Mouse (Mus musculus): ENCODE measurements around the gene Prkn. TPM values are rescaled to one million over a fixed set of nuclear protein-coding genes. Genes with fewer than 3 reads are reported as not detected.

The Prkn gene
- polyA plus RNA-seq, 1 experiment from 2014 or later = 0.96 TPM

DNA sequence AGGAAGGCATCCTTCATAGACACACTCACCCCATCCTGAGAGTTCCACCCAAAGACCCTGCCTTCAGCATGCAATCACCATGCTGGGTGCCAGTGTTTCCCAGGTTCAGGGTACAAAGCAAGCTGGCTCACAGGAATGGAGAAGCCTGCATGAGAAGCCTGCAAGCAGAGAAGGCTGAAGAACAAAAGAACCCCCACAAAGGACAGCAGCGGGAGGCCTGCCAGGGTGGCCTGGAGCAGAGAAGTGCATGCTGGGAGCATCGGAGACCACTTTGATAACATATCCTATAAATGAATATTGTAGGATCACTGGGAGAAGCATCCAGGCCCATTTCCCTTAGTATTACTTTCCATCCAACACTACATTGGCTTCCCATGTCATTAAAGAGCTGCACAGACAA is 692.6 kb downstream of the Prkn start:
- TF ChIP-seq CTCF (IDR thresholded peaks at IDR 0.05; ENCODE audit: low read depth) = no peak
- no peaks in the 10 kb centered on the region for H3K9me3 ChIP-seq (ENCODE audit: control insufficient read depth)
- no peaks in the 10 kb centered on the region for H3K27me3 ChIP-seq (replicated peaks; ENCODE audit: control insufficient read depth, insufficient read depth, low read length)
- H3K4me1 ChIP-seq (replicated peaks; ENCODE audit: control insufficient read depth, insufficient read depth, low read length) = no peaks in the 10 kb centered on the region
- no peaks in the 10 kb centered on the region for H3K36me3 ChIP-seq (ENCODE audit: control insufficient read depth, insufficient read depth)
- no peak overlapping the region for H3K27ac ChIP-seq (ENCODE audit: low read depth, low read length)
- no peak overlapping the region for H3K4me3 ChIP-seq (ENCODE audit: low read depth, low read length)
- no peak for ATAC-seq
- H3K4me2 ChIP-seq (replicated peaks; ENCODE audit: low read depth) = no peak overlapping the region
- H3K9ac ChIP-seq (ENCODE audit: low read depth, low read length) = no peak overlapping the region
- WGBS = 59% methylated on average over 2 of the region's 2 CpGs

DNA sequence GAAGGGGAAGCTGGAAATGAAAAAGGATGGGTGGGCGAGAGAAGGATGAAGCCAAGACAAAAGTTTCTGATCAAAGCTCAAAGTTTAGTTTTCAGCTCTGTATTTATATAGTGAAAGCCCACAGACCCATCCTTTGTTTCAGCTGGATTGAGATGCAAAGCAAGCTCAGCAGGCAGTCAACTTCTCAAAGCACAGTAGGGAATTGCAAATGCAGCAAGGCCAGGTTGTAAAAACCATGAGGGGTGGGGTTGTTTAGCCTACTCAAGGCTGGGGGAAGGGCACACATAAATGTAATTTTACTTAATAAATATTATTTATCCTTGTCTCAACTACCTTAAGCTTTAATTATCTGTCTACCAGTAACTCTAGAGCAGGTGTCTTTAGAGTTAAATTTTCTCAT is 693.7 kb downstream of the Prkn start:
- H3K4me3 ChIP-seq (ENCODE audit: low read depth, low read length) = no peak overlapping the region
- no peaks in the 10 kb centered on the region for H3K9me3 ChIP-seq (ENCODE audit: control insufficient read depth)
- no peak for TF ChIP-seq CTCF (IDR thresholded peaks at IDR 0.05; ENCODE audit: low read depth)
- no peak overlapping the region for H3K27ac ChIP-seq (ENCODE audit: low read depth, low read length)
- ATAC-seq = no peak
- H3K27me3 ChIP-seq (replicated peaks; ENCODE audit: control insufficient read depth, insufficient read depth, low read length) = no peaks in the 10 kb centered on the region
- WGBS = 84% methylated on average over 1 of the region's 1 CpGs
- H3K4me2 ChIP-seq (replicated peaks; ENCODE audit: low read depth) = no peak overlapping the region
- no peaks in the 10 kb centered on the region for H3K4me1 ChIP-seq (replicated peaks; ENCODE audit: control insufficient read depth, insufficient read depth, low read length)
- H3K9ac ChIP-seq (ENCODE audit: low read depth, low read length) = no peak overlapping the region
- no peaks in the 10 kb centered on the region for H3K36me3 ChIP-seq (ENCODE audit: control insufficient read depth, insufficient read depth)

DNA sequence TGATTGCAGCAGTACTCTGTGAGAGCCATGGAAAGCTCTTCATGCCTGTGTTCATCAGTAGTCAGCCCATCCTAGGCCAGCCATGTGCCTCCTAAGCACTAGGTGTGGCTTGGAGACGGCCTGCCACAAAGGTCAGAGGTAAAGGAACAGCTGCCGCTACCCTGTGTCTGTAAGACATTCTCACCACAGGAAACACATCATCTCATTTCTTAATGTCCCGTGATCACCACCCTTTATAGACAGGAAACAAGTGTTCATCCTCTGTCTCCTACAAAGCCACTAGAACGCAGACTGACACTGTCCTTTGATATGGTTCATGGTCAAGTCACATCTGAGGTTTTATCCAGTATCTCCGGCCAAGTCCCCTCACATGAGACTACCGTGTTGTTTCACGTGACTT is 698.6 kb downstream of the Prkn start:
- no peaks in the 10 kb centered on the region for H3K4me1 ChIP-seq (replicated peaks; ENCODE audit: control insufficient read depth, insufficient read depth, low read length)
- H3K27ac ChIP-seq (ENCODE audit: low read depth, low read length) = no peak overlapping the region
- no peak overlapping the region for H3K4me2 ChIP-seq (replicated peaks; ENCODE audit: low read depth)
- no peak overlapping the region for H3K9ac ChIP-seq (ENCODE audit: low read depth, low read length)
- no peaks in the 10 kb centered on the region for H3K9me3 ChIP-seq (ENCODE audit: control insufficient read depth)
- no peak overlapping the region for H3K4me3 ChIP-seq (ENCODE audit: low read depth, low read length)
- no peaks in the 10 kb centered on the region for H3K27me3 ChIP-seq (replicated peaks; ENCODE audit: control insufficient read depth, insufficient read depth, low read length)
- TF ChIP-seq CTCF (IDR thresholded peaks at IDR 0.05; ENCODE audit: low read depth) = no peak
- ATAC-seq = no peak
- H3K36me3 ChIP-seq (ENCODE audit: control insufficient read depth, insufficient read depth) = no peaks in the 10 kb centered on the region
- 89% methylated on average over 7 of the region's 7 CpGs for WGBS

DNA sequence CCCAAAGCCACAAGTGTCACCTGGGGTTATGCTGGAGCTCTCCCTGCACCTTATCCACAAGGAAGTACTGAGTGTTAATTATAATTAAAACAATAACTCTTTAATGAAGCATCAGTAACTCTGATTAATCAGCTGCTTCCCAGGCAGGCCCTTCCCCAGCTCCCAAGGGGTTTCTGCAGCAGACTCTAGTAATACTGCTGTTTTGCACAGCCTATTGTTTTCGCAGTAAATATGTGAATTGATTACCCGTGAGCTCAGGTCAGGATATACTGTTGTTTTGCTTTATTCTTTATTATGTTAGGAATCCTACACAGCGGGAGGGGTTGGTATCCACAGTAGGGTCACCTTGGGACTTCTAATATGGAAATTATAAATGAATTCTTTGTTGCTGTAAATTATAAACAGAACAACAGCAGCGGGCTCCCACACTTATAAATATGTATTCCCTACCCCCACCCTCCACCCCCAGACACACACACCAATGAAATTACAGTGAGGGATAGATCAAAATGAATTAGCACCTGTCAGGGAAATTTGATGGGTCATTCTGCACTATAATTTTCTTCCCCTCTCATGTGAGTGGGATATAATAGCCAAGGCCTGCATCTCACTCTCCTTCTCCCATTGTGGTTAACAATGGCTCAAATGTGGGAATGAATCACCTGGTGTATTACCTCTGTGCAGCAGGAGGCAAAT is 701.9 kb downstream of the Prkn start:
- Histone ChIP-seq H3K27ac (ENCODE audit: low read depth, low read length) (no peak overlapping the region), H3K9ac (ENCODE audit: low read depth, low read length) (no peak overlapping the region), H3K27me3 (replicated peaks; ENCODE audit: control insufficient read depth, insufficient read depth, low read length) (no peaks in the 10 kb centered on the region), H3K9me3 (ENCODE audit: control insufficient read depth) (no peaks in the 10 kb centered on the region), H3K4me3 (ENCODE audit: low read depth, low read length) (no peak overlapping the region), H3K4me2 (replicated peaks; ENCODE audit: low read depth) (no peak overlapping the region), H3K4me1 (replicated peaks; ENCODE audit: control insufficient read depth, insufficient read depth, low read length) (no peaks in the 10 kb centered on the region), H3K36me3 (ENCODE audit: control insufficient read depth, insufficient read depth) (no peaks in the 10 kb centered on the region)
- no peak for ATAC-seq
- 75% methylated on average over 4 of the region's 4 CpGs for WGBS
- TF ChIP-seq CTCF (IDR thresholded peaks at IDR 0.05; ENCODE audit: low read depth) = no peak

DNA sequence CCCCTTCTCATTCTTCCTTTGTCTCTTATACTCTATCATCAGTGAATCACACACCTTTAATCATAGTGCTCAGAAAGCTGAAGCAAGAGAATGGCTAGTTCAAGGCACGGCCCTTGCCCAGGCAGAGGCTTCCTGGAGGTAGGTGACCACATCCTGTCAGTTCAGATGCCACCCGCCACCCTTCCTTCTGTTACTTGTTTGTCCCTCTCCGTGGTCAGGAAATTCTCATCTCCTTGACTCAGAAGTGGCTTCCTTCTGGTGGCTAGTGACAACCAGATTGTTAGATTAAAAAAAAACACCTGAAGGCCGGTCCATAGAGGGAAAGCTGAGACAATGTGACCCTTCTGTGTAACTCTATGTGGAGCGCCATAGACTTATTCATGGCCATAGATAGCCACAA is 710.4 kb downstream of the Prkn start:
- Histone ChIP-seq H3K4me1 (replicated peaks; ENCODE audit: control insufficient read depth, insufficient read depth, low read length) (no peaks in the 10 kb centered on the region), H3K9me3 (ENCODE audit: control insufficient read depth) (no peaks in the 10 kb centered on the region), H3K9ac (ENCODE audit: low read depth, low read length) (no peak overlapping the region), H3K27ac (ENCODE audit: low read depth, low read length) (no peak overlapping the region), H3K4me3 (ENCODE audit: low read depth, low read length) (no peak overlapping the region), H3K36me3 (ENCODE audit: control insufficient read depth, insufficient read depth) (no peaks in the 10 kb centered on the region), H3K27me3 (replicated peaks; ENCODE audit: control insufficient read depth, insufficient read depth, low read length) (no peaks in the 10 kb centered on the region), H3K4me2 (replicated peaks; ENCODE audit: low read depth) (no peak overlapping the region)
- WGBS = 76% methylated on average over 5 of the region's 5 CpGs
- no peak for ATAC-seq
- no peak for TF ChIP-seq CTCF (IDR thresholded peaks at IDR 0.05; ENCODE audit: low read depth)

DNA sequence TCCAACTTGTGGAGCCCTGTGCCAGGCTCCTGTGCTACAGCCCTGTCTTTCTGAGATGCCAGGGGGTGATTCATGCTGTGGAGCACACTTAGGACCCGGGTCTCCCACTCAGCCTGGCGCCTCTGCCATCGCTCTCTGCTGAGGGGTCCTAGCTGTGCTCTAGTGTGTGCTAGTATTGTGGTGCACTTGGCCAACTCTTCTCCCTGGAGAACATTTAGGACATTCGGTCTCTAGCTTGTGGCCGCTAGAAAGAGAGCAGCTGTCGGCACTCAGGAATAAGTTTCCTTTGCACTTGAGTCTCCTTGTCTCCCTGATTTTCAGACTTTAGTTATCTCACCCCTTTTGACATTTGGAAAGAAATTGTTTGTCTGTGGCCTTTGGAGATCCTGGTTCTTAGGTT is 725.5 kb downstream of the Prkn start:
- TF ChIP-seq CTCF (IDR thresholded peaks at IDR 0.05; ENCODE audit: low read depth) = no peak
- H3K36me3 ChIP-seq (ENCODE audit: control insufficient read depth, insufficient read depth) = no peaks in the 10 kb centered on the region

DNA sequence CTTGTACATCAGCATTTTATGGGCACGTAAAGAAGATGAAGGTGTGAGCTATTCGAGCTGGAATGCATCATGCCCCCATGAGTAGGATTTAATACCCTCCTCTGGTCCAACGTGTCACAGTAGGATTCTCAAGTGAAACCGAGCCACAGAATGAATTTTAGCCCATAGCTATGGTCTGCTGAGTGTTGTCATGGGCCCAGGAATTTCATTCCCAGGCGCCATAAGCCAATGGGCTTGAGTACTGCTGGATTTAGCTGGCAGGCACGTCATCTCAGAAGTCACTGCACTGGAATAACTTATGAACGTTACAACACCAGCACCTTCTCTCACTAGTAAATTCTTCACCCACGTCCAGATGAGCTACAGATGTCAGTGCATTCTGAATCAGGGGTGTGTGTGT is 730.2 kb downstream of the Prkn start:
- Histone ChIP-seq H3K4me3 (ENCODE audit: low read depth, low read length) (no peak overlapping the region), H3K9ac (ENCODE audit: low read depth, low read length) (no peak overlapping the region), H3K27me3 (replicated peaks; ENCODE audit: control insufficient read depth, insufficient read depth, low read length) (no peaks in the 10 kb centered on the region), H3K4me2 (replicated peaks; ENCODE audit: low read depth) (no peak overlapping the region), H3K9me3 (ENCODE audit: control insufficient read depth) (no peaks in the 10 kb centered on the region), H3K4me1 (replicated peaks; ENCODE audit: control insufficient read depth, insufficient read depth, low read length) (no peaks in the 10 kb centered on the region), H3K36me3 (ENCODE audit: control insufficient read depth, insufficient read depth) (no peaks in the 10 kb centered on the region), H3K27ac (ENCODE audit: low read depth, low read length) (no peak overlapping the region)
- no peak for TF ChIP-seq CTCF (IDR thresholded peaks at IDR 0.05; ENCODE audit: low read depth)
- no peak for ATAC-seq
- WGBS = 72% methylated on average over 8 of the region's 8 CpGs

More for the DNA sequence above, 725.5 kb downstream of the Prkn start:
- H3K4me1 ChIP-seq (replicated peaks; ENCODE audit: control insufficient read depth, insufficient read depth, low read length) = no peaks in the 10 kb centered on the region
- no peaks in the 10 kb centered on the region for H3K9me3 ChIP-seq (ENCODE audit: control insufficient read depth)
- no peaks in the 10 kb centered on the region for H3K27me3 ChIP-seq (replicated peaks; ENCODE audit: control insufficient read depth, insufficient read depth, low read length)
- no peak overlapping the region for H3K4me2 ChIP-seq (replicated peaks; ENCODE audit: low read depth)
- no peak overlapping the region for H3K27ac ChIP-seq (ENCODE audit: low read depth, low read length)
- no peak overlapping the region for H3K4me3 ChIP-seq (ENCODE audit: low read depth, low read length)
- WGBS = 87% methylated on average over 6 of the region's 6 CpGs
- H3K9ac ChIP-seq (ENCODE audit: low read depth, low read length) = no peak overlapping the region
- no peak for ATAC-seq
